Mouse (Mus musculus): ENCODE results near the gene Ing5.

DNA sequence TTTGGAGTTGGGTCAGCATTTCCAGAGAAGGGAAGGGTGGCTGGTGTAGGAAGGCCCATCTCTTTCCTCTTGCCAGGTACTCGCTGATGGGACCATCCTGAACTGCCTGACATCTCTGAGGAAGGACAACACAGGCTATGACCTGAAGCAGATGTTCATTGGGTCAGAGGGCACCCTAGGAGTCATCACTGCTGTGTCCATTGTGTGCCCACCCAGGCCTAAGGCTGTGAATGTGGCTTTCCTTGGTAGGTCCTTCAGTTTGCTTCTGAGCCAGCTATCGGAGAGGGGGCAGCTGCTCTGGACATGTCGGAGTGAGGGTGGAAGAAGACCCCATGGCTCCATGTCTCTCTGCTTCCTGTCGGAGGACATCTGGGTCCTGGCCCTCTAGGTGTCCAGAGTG lies 31.4 kb downstream of the Ing5 start:
- no peak for TF ChIP-seq CTCF (conservative IDR thresholded peaks at IDR 0.05; ENCODE audit: low read length)
- TF ChIP-seq POU5F1 (IDR thresholded peaks at IDR 0.05; ENCODE audit: borderline replicate concordance, low read length), result no peak
- no peak for TF ChIP-seq NANOG (IDR thresholded peaks at IDR 0.05; ENCODE audit: borderline replicate concordance, low read length)
